Mouse (Mus musculus): ENCODE data around the gene Psrc1. TPM values are rescaled to one million over a fixed set of nuclear protein-coding genes. Genes with fewer than 3 reads are reported as not detected.

Gene Psrc1
- total and polyA plus RNA-seq, 3 experiments: 0.16 to 0.59 (median 0.34) TPM

DNA sequence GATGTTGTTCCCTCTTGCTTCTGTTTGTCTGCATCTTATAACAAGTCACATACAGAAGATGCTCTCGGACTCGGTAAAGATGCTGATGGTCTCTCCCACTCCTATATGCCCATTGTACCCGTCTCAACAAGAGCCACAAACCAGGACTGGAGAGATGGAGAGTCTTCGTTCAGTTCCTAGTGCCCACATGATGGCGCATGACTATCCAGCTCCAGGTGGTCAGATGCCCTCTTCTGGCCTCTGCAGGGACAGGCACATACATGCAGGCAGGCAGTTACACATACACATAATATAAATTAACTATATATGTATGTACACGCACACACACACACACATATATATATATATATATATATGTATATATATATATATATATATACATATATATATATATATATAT lies 2.9 kb upstream of the Psrc1 start:
- H3K27me3 ChIP-seq (ENCODE audit: control insufficient read depth, insufficient read depth, low read length): no peaks in the 10 kb centered on the region
- DNase-seq: no peak
- H3K4me3 ChIP-seq: no peak overlapping the region
- peak; percentile 42 for TF ChIP-seq CTCF (IDR thresholded peaks at IDR 0.05)
- no peak for TF ChIP-seq POLR2A (IDR thresholded peaks at IDR 0.05; ENCODE audit: insufficient read depth, low read depth, low read length)
- WGBS: 86% methylated on average over 6 of the region's 6 CpGs
- H3K4me1 ChIP-seq (ENCODE audit: control insufficient read depth, insufficient read depth, low read length): peaks cover 5% of the 10 kb centered on the region
- H3K27ac ChIP-seq: no peak overlapping the region
- H3K79me2 ChIP-seq (replicated peaks; ENCODE audit: control insufficient read depth, insufficient read depth, low read length): no peaks in the 10 kb centered on the region
- H3K9ac ChIP-seq (ENCODE audit: low read depth, low read length): no peak overlapping the region
- H3K36me3 ChIP-seq (ENCODE audit: control insufficient read depth, insufficient read depth, low read length): no peaks in the 10 kb centered on the region
- intact Hi-C loops (cut with DNase I): no loop called here

DNA sequence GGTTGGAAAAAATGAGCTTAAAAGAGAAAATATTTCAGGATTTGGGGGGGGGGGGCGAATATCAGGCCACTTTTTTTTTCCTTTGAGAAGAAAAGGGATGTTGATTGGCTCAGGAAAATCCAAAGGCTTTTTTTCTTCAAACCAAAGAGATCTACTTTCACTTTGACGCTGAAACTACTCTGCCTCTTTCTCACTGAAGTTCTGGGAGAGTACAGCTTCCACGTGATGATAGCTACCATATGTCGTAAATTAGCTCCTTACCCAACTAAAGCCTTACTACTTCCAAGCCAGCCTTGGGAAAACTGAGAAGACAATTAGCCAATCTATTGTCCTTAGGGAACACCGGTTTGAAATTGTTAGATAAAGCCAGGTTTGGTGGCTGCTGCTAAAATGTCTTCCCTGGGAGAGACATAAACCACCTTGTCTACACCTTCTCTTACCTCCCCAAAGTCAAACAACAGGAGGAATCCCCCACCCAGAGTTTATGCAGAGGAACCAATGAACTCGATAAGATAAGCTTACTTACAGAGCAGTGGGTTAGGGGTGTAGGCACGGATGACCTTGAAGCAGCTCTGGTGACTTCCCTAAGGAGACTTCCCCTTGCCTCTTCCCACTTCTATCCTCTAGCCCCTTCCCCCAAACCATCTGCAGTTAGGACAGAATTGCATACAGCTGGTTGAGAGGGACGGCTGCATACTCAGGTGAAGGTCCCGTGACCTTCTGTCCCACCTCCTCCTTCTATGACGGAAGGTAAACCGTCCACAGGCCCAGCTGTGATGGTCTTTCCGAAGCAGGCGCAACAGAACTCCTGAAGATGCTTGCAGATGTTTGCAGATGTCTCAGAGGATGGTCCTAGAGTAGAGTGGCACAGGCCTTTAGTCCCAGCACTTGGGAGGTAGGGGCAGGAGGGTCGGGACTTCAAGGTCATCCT lies 1.4 kb upstream of the Psrc1 start:
- TF ChIP-seq EP300 (IDR thresholded peaks at IDR 0.05; ENCODE audit: insufficient read depth, low read depth, low read length) (no peak), CTCF (IDR thresholded peaks at IDR 0.05) (no peak), POLR2A (IDR thresholded peaks at IDR 0.05; ENCODE audit: insufficient read depth, low read depth, low read length) (no peak)
- Histone ChIP-seq H3K4me3 (peak overlapping the region; percentile 20; the same call in 1 of the 2 replicates), H3K79me2 (replicated peaks; ENCODE audit: control insufficient read depth, insufficient read depth, low read length) (no peaks in the 10 kb centered on the region), H3K27me3 (ENCODE audit: control insufficient read depth, insufficient read depth, low read length) (no peaks in the 10 kb centered on the region), H3K9ac (ENCODE audit: low read depth, low read length) (no peak overlapping the region), H3K36me3 (ENCODE audit: control insufficient read depth, insufficient read depth, low read length) (no peaks in the 10 kb centered on the region), H3K27ac (peak overlapping the region; percentile 38; the same call in 1 of the 2 replicates), H3K4me1 (ENCODE audit: control insufficient read depth, insufficient read depth, low read length) (peaks cover 5% of the 10 kb centered on the region)
- DNase-seq: no peak
- intact Hi-C loops (cut with DNase I): no loop called here
- WGBS: 66% methylated on average over 14 of the region's 14 CpGs

DNA sequence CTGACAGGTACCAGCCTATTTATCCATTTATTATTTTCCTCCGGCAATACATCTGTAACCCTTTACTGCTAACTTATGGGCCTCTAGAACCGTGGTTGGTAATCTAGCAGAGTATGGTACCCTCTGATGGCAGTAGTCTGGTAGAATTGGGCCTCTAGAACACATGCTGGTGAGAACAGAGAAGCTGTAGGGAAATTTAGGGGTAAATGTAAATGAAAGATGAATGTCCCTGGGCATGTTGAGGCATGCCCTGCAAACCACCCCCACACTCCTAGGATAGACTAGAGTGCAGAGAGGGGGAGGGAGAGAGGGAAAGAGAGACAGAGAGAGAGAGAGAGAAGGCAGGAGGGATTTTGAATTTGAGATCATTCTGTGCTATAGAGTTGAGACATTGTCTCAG lies 786 bp downstream of the Psrc1 start:
- Histone ChIP-seq H3K27me3 (ENCODE audit: control insufficient read depth, insufficient read depth, low read length) (no peaks in the 10 kb centered on the region), H3K36me3 (ENCODE audit: control insufficient read depth, insufficient read depth, low read length) (no peaks in the 10 kb centered on the region), H3K27ac (no peak overlapping the region), H3K9ac (ENCODE audit: low read depth, low read length) (no peak overlapping the region), H3K79me2 (replicated peaks; ENCODE audit: control insufficient read depth, insufficient read depth, low read length) (no peaks in the 10 kb centered on the region), H3K4me3 (no peak overlapping the region), H3K4me1 (ENCODE audit: control insufficient read depth, insufficient read depth, low read length) (peaks cover 7% of the 10 kb centered on the region)
- no peak for TF ChIP-seq CTCF (IDR thresholded peaks at IDR 0.05)
- intact Hi-C loops (cut with DNase I): no loop called here
- WGBS: 61% methylated on average over 2 of the region's 2 CpGs
- DNase-seq: no peak

DNA sequence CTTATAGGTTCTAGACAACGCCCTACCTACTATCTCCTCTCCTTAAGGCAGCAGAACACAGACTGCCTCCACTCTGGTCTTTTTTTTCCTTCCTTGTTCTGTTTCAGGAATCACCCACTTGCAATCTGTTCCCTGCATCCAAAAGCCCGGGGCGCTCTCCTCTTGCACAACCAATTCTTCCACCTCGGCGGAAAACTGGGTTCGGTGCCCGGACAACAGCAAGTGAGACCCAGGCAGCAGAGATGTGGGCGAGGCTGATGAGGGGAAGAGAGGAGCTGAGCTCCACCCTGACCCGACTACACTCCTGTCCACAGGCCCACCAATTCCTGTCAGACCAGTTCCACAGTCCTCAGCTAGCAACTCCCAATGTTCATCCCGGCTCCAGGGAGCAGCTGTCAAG lies 2.5 kb downstream of the Psrc1 start:
- intact Hi-C loops (cut with DNase I): no loop called here
- no peaks in the 10 kb centered on the region for H3K79me2 ChIP-seq (replicated peaks; ENCODE audit: control insufficient read depth, insufficient read depth, low read length)
- H3K27ac ChIP-seq: no peak overlapping the region
- 91% methylated on average over 10 of the region's 10 CpGs for WGBS
- TF ChIP-seq EP300 (IDR thresholded peaks at IDR 0.05; ENCODE audit: insufficient read depth, low read depth, low read length) (no peak), CTCF (IDR thresholded peaks at IDR 0.05) (no peak), POLR2A (IDR thresholded peaks at IDR 0.05; ENCODE audit: insufficient read depth, low read depth, low read length) (no peak)
- H3K9ac ChIP-seq (ENCODE audit: low read depth, low read length): no peak overlapping the region
- DNase-seq: no peak
- no peak overlapping the region for H3K4me3 ChIP-seq
- H3K36me3 ChIP-seq (ENCODE audit: control insufficient read depth, insufficient read depth, low read length): no peaks in the 10 kb centered on the region
- peaks cover 7% of the 10 kb centered on the region for H3K4me1 ChIP-seq (ENCODE audit: control insufficient read depth, insufficient read depth, low read length)
- no peaks in the 10 kb centered on the region for H3K27me3 ChIP-seq (ENCODE audit: control insufficient read depth, insufficient read depth, low read length)

DNA sequence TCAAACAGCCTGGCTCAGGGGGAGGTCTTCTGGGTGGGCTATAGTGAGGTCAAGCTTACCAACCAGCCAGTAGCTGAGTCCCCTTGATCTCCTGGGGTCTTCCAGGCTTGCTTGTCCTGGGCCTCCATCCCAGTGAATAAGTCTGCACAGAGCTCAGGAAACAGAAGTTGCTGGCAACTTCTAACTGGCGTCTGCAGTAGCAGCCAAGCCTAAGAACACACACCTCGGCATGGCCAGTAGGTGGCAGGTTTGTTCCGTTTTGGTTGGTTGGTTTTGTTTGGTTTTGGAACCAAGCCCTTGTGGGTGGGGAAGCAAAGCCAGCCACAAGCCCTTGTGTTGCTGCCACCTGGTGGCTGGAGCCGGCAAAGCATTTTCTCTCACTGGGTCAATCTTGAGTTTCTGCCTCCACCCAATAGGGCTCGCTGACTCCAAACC lies 5.5 kb downstream of the Psrc1 start:
- Histone ChIP-seq H3K27ac (no peak overlapping the region), H3K9ac (ENCODE audit: low read depth, low read length) (no peak overlapping the region)
- WGBS: 0% methylated on average over 5 of the region's 5 CpGs

DNA sequence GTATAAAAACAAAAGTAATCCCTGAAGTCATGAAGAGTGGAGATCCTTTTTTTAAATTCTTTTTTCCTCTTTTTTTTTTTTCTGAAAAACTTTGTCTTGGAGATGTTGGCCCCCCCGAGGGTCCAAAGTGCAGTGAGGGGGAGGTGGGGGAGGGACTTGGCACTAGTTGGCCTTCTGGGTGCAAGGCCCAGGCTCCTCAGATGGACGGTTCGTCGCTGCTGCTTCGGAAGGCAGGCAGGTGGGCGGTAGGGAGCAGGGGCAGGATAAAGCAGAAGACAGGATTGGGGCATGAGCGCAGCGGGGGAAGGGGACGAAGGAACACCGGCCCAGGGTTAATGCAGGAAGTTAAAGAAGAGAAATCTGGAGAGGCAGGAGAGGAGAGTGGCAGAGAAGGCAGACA lies 8.7 kb downstream of the Psrc1 start:
- no peak for DNase-seq
- H3K36me3 ChIP-seq (ENCODE audit: control insufficient read depth, insufficient read depth, low read length): no peaks in the 10 kb centered on the region
- intact Hi-C loops (cut with DNase I): no loop called here
- no peak overlapping the region for H3K27ac ChIP-seq
- peaks cover 2% of the 10 kb centered on the region; the same call in 1 of the 2 replicates for H3K4me1 ChIP-seq (ENCODE audit: control insufficient read depth, insufficient read depth, low read length)
- H3K27me3 ChIP-seq (ENCODE audit: control insufficient read depth, insufficient read depth, low read length): no peaks in the 10 kb centered on the region
- H3K79me2 ChIP-seq (replicated peaks; ENCODE audit: control insufficient read depth, insufficient read depth, low read length): no peaks in the 10 kb centered on the region
- H3K9ac ChIP-seq (ENCODE audit: low read depth, low read length): no peak overlapping the region
- H3K4me3 ChIP-seq: no peak overlapping the region
- WGBS: 41% methylated on average over 10 of the region's 10 CpGs
- TF ChIP-seq POLR2A (IDR thresholded peaks at IDR 0.05; ENCODE audit: insufficient read depth, low read depth, low read length): no peak

More for the DNA sequence above, 5.5 kb downstream of the Psrc1 start:
- no peaks in the 10 kb centered on the region for H3K79me2 ChIP-seq (replicated peaks; ENCODE audit: control insufficient read depth, insufficient read depth, low read length)
- peak; percentile 95 for TF ChIP-seq CTCF (IDR thresholded peaks at IDR 0.05)
- no peak for TF ChIP-seq POLR2A (IDR thresholded peaks at IDR 0.05; ENCODE audit: insufficient read depth, low read depth, low read length)
- TF ChIP-seq EP300 (IDR thresholded peaks at IDR 0.05; ENCODE audit: insufficient read depth, low read depth, low read length): peak; percentile 98
- DNase-seq: peak; percentile 92 to 95
- H3K4me3 ChIP-seq: no peak overlapping the region
- H3K27me3 ChIP-seq (ENCODE audit: control insufficient read depth, insufficient read depth, low read length): no peaks in the 10 kb centered on the region
- H3K36me3 ChIP-seq (ENCODE audit: control insufficient read depth, insufficient read depth, low read length): no peaks in the 10 kb centered on the region
- H3K4me1 ChIP-seq (ENCODE audit: control insufficient read depth, insufficient read depth, low read length): peaks cover 2% of the 10 kb centered on the region
- intact Hi-C loops (cut with DNase I): loop anchor here (1.0 kb wide), 2 partner anchors 107 to 225 kb away; no protein-coding TSS in a partner anchor
